9 mouse cellular contexts compared by ENCODE assay signal in the genomic region with DNA sequence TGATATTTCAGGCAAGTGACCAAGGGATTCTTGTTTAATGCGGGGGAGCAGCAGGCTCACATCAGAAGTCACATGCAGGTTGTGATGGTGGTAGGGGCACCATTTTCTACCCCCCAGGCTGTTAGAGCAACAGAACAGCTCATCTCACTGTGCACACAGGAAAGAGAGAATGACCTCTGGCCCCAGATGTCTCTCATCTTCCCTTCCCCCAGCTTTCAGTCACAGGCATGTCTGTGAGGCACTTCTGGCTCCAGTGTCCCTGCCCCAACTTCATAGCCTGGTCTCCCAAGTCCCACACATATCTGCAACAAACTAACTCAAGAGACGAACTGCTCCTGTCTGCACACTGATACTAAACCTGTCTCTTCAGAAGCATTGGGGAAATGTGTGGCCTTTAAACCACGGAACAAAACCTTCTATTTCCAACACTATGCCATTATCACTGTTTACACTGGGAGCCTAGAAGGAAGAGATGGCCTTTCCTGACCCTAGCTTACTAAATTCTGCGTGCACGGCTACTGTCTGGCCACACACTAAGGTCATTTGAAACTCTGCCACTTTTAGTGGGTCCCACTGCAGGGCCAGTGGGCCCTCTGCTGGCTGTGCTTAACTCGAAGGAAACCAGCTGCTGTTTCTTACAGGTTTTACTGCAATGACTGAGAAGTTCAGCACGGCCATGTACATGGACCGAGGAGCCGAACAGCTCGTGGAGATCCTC. TPM values are rescaled to one million over a fixed set of nuclear protein-coding genes. Genes with fewer than 3 reads are reported as not detected.
DNase-seq lines count a peak whose midpoint lies in the region; ATAC-seq and TF ChIP-seq lines count a peak whose summit lies in the region.
"Had no signal": no experiment of that assay in that cellular context is flagged by ENCODE, and none has a peak within 500 bp of the region (broad histone marks: within the 10 kb centered on the region; RNA-seq: fewer than 3 reads in every experiment).

No protein-coding gene starts in this region.

- H3K9ac ChIP-seq in midbrain, embryonic 16.5 days (ENCODE audit: low read depth, low read length), result no peak overlapping the region
- H3K9ac ChIP-seq in kidney, postnatal 0 days (ENCODE audit: low read depth, low read length), result no peak overlapping the region

- no peaks in the 10 kb centered on the region for H3K9me3 ChIP-seq in midbrain, embryonic 10.5 days (replicated peaks)
- H3K9me3 ChIP-seq in midbrain, embryonic 16.5 days (replicated peaks; ENCODE audit: control insufficient read depth, low read length, poor library complexity, severe bottlenecking), result no peaks in the 10 kb centered on the region
- no peaks in the 10 kb centered on the region for H3K9me3 ChIP-seq in kidney, postnatal 0 days (replicated peaks; ENCODE audit: low read length)

- no peak overlapping the region for H3K4me3 ChIP-seq in midbrain, embryonic 10.5 days
- no peak overlapping the region for H3K4me3 ChIP-seq in midbrain, embryonic 16.5 days (ENCODE audit: low read depth, low read length)
- no peak overlapping the region for H3K4me3 ChIP-seq in kidney, postnatal 0 days (replicated peaks; ENCODE audit: low read depth, low read length)

- H3K4me1 ChIP-seq in midbrain, embryonic 10.5 days, result no peaks in the 10 kb centered on the region
- no peaks in the 10 kb centered on the region for H3K4me1 ChIP-seq in midbrain, embryonic 16.5 days (ENCODE audit: control insufficient read depth, insufficient read depth, low read length)
- peaks cover 7% of the 10 kb centered on the region; the same call in 1 of the 2 replicates for H3K4me1 ChIP-seq in kidney, postnatal 0 days (replicated peaks; ENCODE audit: insufficient read depth, low read length)

- no peaks in the 10 kb centered on the region for H3K36me3 ChIP-seq in midbrain, embryonic 10.5 days
- H3K36me3 ChIP-seq in midbrain, embryonic 16.5 days (ENCODE audit: control insufficient read depth, insufficient read depth, low read length), result no peaks in the 10 kb centered on the region
- no peaks in the 10 kb centered on the region for H3K36me3 ChIP-seq in kidney, postnatal 0 days (ENCODE audit: insufficient read depth, low read length)

- no peak overlapping the region for H3K27ac ChIP-seq in midbrain, embryonic 10.5 days (replicated peaks)
- H3K27ac ChIP-seq in midbrain, embryonic 16.5 days (ENCODE audit: low read length), result no peak overlapping the region
- peak overlapping the region; percentile 31; the same call in 1 of the 2 replicates for H3K27ac ChIP-seq in kidney, postnatal 0 days
- H3K27ac ChIP-seq: macrophage had no signal

- TF ChIP-seq CTCF in kidney, postnatal 0 days (IDR thresholded peaks at IDR 0.05; ENCODE audit: low read depth), result peak; percentile 81

- DNase-seq in midbrain, embryonic 10.5 days (ENCODE audit: low spot score), result peak; percentile 17
- peak; percentile 68 to 77 for DNase-seq in adrenal gland, postnatal 36 days
- DNase-seq in heart, adult 18-20 months, result peak; percentile 40 to 70
- DNase-seq in kidney, postnatal 0 days (ENCODE audit: low spot score), result peak; percentile 78
- DNase-seq in lung, postnatal 4 days, result peak; percentile 59 to 65
- no peak for DNase-seq in frontal cortex, postnatal 36 days (ENCODE audit: low spot score in 2 of 2)
- no peak for DNase-seq in frontal cortex, postnatal 25 days (ENCODE audit: low spot score in 2 of 2)

- no peak overlapping the region for H3K4me2 ChIP-seq in midbrain, embryonic 16.5 days (ENCODE audit: low read length)
- no peak overlapping the region for H3K4me2 ChIP-seq in kidney, postnatal 0 days (ENCODE audit: low read length)

- WGBS in midbrain, embryonic 10.5 days, result 71% methylated on average over 10 of the region's 10 CpGs
- WGBS in midbrain, embryonic 16.5 days, result 72% methylated on average over 10 of the region's 10 CpGs
- 10% methylated on average over 10 of the region's 10 CpGs for WGBS in kidney, postnatal 0 days

- H3K27me3 ChIP-seq in midbrain, embryonic 10.5 days (ENCODE audit: low read depth, poor library complexity, severe bottlenecking), result no peaks in the 10 kb centered on the region
- no peaks in the 10 kb centered on the region for H3K27me3 ChIP-seq in midbrain, embryonic 16.5 days (ENCODE audit: control insufficient read depth, insufficient read depth, low read depth, low read length)
- no peaks in the 10 kb centered on the region for H3K27me3 ChIP-seq in kidney, postnatal 0 days (ENCODE audit: insufficient read depth, low read length)

- ATAC-seq in midbrain, embryonic 16.5 days, result no peak
- ATAC-seq in kidney, postnatal 0 days (replicated peaks; ENCODE audit: low FRiP score, low read depth), result peak; percentile 76; the same call in 1 of the 2 replicates

RNA-seq across cellular contexts. Expression of a gene that starts 18.5 kb away (rescaled TPM):
- polyA plus RNA-seq in midbrain, embryonic 10.5 days (2016; fragmentation: Nextera tagmentation; extraction: Ambion mirVana), result 0.05 and 0.20 TPM in 2 replicates
- polyA plus RNA-seq in midbrain, embryonic 16.5 days (2015; fragmentation: Nextera tagmentation; extraction: Ambion mirVana), result 0.21 and 0.40 TPM in 2 replicates
- total RNA-seq in adrenal gland, postnatal 36 days (2021), result 1 to 10 TPM; 1.1 to 1.8 TPM
- under 1 TPM in 1 of 2 experiments, not detected in 1; 0.18 TPM for total RNA-seq in heart, adult 18-20 months (2021)
- polyA plus RNA-seq in kidney, postnatal 0 days (2015; fragmentation: Nextera tagmentation; extraction: Ambion mirVana), result 0.23 TPM in 1 of 2 replicates, not detected in the other
- polyA plus RNA-seq: macrophage had no signal

RNA-seq across cellular contexts. Expression of a gene that starts 43.0 kb away (rescaled TPM):
- 96.4 and 97.5 TPM in 2 replicates for polyA plus RNA-seq in midbrain, embryonic 10.5 days (2016; fragmentation: Nextera tagmentation; extraction: Ambion mirVana)
- 208 and 215 TPM in 2 replicates for polyA plus RNA-seq in midbrain, embryonic 16.5 days (2015; fragmentation: Nextera tagmentation; extraction: Ambion mirVana)
- total RNA-seq in adrenal gland, postnatal 36 days (2021), result 100 to 1,000 TPM; 264 to 303 TPM
- total RNA-seq in heart, adult 18-20 months (2021), result 100 to 1,000 TPM; 621 to 662 TPM
- 750 and 780 TPM in 2 replicates for polyA plus RNA-seq in kidney, postnatal 0 days (2015; fragmentation: Nextera tagmentation; extraction: Ambion mirVana)

RNA-seq across cellular contexts. Expression of a gene that starts 43.2 kb away (rescaled TPM):
- 6.3 and 6.7 TPM in 2 replicates for polyA plus RNA-seq in midbrain, embryonic 10.5 days (2016; fragmentation: Nextera tagmentation; extraction: Ambion mirVana)
- 17.6 and 19.4 TPM in 2 replicates for polyA plus RNA-seq in midbrain, embryonic 16.5 days (2015; fragmentation: Nextera tagmentation; extraction: Ambion mirVana)
- 10 to 100 TPM; 32.0 to 35.0 TPM for total RNA-seq in adrenal gland, postnatal 36 days (2021)
- 100 to 1,000 TPM in 1 of 2 experiments, 10 to 100 TPM in 1; 86.1 to 101 TPM for total RNA-seq in heart, adult 18-20 months (2021)
- polyA plus RNA-seq in kidney, postnatal 0 days (2015; fragmentation: Nextera tagmentation; extraction: Ambion mirVana), result 20.6 and 22.7 TPM in 2 replicates

Comparison
In these comparisons a context has a peak if more than half of its experiments do, and no peak if none do; other contexts are left out.
1. DNase-seq: peak in midbrain, embryonic 10.5 days (single experiment), adrenal gland, postnatal 36 days (2 of 2), heart, adult 18-20 months (2 of 2), kidney, postnatal 0 days (single experiment) and lung, postnatal 4 days (2 of 2); none in frontal cortex, postnatal 36 days (0 of 2) and frontal cortex, postnatal 25 days (0 of 2).